Mouse (Mus musculus) CD8-positive naive resting alpha-beta T cell, adult 2 months (primary cell): Measurements from ENCODE around the gene Slc16a6.

Experiments
- DNase-seq, 2 experiments: peaks; one replicate each; pipeline ENCODE4 v3.0.0; 2022; ENCODE audit warnings: low read depth in 2 of 2, low spot score in 2 of 2

Gene Slc16a6

DNA sequence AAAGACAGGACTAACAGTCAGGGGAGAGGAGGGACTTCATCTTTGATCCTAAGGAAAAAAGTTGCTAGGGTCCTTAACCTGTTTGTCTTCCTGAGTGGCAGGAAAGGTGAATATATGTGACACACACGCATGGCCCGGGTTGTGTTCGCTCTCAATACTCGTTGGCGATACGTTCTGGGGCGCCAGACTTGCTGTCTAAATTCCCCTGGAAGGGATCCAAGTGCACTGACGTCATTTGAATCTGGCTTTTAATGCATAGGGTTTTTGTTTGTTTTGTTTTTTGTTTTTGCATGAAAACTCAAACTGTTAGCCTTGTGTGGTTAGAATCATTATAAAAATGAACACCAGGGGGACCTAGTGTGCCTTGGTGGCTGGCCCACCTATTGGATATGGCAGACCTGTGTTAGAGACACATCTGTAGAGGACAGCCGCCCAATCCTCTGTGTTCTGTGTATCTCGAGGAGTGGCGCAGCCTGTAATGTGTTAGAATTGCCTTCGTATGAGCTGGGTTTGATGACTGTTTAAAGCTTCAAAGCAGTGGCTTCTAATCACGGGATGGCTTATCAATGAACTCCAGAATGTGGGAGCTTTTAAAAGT, 27.9 kb downstream of the Slc16a6 start:
- peak in 1 of 2 experiments; percentile 71 for DNase-seq

GRCm38 (mm10) chr11:109444600-109444999, 28.8 kb downstream of the Slc16a6 start:
- peak in 1 of 2 experiments; percentile 48 for DNase-seq

DNA sequence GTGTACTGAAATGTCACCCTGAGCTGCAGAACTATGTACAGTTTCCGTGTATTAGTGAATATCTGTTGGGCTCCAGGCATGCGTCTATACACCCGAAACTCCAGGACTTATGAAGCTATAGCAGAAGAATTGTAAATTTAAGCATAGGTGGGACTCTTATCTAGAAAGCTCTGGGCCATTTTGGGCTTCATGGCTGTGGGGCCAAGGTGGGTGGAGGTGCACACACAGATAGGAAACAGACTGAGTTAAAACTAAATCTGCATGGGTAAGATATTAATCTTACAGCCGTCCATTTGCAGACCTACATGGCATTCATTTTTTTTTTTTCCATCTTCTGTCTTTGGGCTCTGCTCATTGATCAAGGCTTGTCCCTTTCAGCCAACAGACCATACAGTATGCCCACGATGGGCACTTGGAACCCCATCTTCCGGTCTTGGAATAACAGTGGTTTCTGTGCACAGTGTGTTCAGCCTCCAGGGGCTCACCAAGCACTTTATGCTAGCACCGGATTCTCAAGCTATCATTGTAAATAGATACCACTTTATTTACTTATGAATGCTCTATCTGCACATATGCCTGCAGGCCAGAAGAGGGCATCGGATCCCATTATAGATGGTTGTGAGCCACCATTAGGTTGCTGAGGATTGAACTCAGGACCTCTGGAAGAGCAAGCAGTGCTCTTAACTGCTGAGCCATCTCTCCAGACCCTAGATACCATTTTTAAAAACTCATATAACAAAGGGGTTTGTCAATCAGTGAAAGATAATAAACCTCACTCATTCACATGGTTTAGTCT, 29.7 kb downstream of the Slc16a6 start:
- DNase-seq = no peak

GRCm38 (mm10) chr11:109442166-109442730, 31.1 kb downstream of the Slc16a6 start:
- no peak for DNase-seq

DNA sequence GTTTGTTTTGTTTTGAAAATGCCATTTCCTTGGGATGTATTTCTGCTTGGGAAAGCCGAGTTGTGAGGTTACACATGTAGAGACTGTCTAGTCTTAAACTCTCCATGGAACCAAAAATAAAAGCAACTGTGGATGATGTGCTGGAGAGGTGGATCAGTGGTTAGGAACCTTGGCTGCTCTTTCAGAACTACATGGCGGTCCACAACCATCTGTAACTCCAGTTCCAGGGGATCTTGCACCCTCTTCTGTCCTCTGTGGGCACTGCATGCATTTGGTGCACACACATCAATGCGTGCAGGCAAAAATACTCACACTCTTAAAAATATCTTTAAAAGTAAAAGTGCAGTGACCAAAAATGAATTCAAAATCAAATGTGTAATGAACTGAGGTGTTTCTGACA, 32.3 kb downstream of the Slc16a6 start:
- DNase-seq = peak; percentile 33 to 67

DNA sequence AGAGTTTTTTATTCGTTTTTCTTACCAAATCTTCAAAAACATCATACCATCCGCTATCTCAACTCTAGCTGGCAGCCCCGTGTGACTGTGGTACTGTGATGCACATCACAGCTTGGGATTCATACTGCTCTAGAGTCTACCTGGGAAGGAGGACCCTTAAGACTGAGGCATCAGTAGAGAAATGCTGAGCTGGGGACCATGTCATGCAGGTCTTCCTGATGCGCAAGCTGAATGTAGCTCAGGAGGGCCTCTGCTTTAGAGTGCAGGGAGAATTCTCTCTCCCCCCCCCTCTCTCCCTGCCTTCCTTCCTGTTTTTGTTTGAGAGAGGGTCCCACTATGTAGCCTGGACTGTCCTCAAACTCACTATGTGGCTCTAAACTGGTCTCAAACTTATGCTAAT, 32.8 kb downstream of the Slc16a6 start:
- DNase-seq = no peak

- peak; percentile 76 for DNase-seq
Observed at GRCm38 (mm10) chr11:109439829-109440340, 33.5 kb downstream of the Slc16a6 start.

GRCm38 (mm10) chr11:109439209-109439608, 34.2 kb downstream of the Slc16a6 start:
- no peak for DNase-seq

- no peak for DNase-seq
Observed at GRCm38 (mm10) chr11:109436889-109437288, 36.5 kb downstream of the Slc16a6 start.

DNA sequence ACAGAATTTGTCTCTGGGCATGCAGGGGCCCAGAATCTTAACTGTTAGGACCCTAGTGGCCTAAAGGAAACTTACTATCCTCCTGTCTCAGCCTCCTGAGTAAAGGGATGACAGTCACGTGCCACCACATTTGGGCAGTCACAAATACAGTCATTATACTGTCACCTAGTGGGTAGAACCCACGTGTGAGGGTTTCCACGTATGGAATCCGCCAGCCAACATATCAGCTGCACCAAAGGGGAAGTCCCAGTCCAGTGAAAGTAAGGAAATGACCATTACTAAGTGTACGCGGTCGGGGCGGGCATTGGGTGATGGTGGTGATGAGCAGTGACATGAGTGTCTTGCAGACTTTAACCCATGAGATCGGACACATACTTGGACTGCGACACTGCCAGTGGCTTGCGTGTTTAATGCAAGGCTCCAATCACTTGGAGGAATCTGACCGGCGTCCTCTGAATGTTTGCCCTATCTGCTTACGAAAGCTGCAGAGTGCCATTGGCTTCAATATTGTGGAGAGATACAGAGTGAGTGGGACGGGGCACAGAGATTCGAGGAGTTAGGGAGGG, 39.1 kb downstream of the Slc16a6 start:
- no peak for DNase-seq

GRCm38 (mm10) chr11:109427353-109427752, 46.0 kb downstream of the Slc16a6 start:
- no peak for DNase-seq

GRCm38 (mm10) chr11:109426272-109426586, 47.2 kb downstream of the Slc16a6 start:
- no peak for DNase-seq

DNA sequence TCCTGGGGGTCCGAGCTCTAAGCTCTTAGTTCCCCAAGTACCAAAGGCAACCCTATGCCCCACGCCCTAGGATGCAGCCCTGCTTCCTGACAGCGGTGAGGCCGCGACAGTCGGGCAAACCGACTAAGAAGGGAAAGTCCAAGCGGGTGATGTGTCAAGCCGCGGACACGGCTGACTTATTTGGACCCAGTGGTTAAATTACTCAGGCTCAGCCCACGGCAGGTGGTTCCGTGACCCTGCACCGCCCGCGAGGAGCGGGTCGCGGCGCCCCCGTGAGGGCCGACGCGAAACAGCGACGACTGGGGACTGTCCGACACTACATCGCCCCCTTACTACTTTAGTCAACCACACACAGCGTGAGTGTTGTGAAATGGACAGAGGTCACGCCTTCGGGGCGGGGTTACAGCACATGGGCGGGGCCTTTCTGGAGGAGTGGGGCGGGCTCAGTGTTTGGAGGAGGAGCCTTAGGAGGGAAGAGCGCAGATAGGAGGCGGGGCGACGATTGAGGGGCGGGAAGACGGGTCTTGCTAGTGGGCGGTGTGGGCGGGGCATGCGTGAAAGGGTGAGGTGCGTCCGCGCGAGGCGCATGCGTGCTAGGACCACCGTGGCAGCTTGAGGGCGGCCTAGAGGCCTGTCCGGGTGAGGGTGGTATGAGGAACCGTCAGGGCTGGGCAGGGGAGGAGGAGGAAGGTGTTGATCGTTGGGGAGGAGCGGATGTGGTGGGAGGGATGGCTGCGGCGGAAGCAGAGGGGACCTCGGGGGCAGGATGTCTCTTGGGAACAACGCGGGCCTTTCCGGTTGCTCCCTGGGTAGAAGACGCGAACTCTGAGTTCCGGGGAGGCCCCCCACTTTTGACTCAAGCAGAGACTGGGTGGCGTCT, 47.8 kb downstream of the Slc16a6 start, which contains the start of gene Amz2:
TSS of gene Amz2 (plus strand) at position 555 of the 880 bp plus-strand sequence.
- DNase-seq = peak; percentile 99 to 100

GRCm38 (mm10) chr11:109423294-109423693, 50.1 kb downstream of the Slc16a6 start:
- DNase-seq = no peak

GRCm38 (mm10) chr11:109422263-109422662, 51.1 kb downstream of the Slc16a6 start:
- no peak for DNase-seq

- no peak for DNase-seq
Observed at GRCm38 (mm10) chr11:109421205-109421604, 52.2 kb downstream of the Slc16a6 start.

GRCm38 (mm10) chr11:109420567-109420962, 52.8 kb downstream of the Slc16a6 start:
- DNase-seq = peak; percentile 45 to 55

GRCm38 (mm10) chr11:109419961-109420566, 53.3 kb downstream of the Slc16a6 start:
- DNase-seq = peak; percentile 75 to 83

- no peak for DNase-seq
Observed at GRCm38 (mm10) chr11:109419461-109419860, 53.9 kb downstream of the Slc16a6 start.

- no peak for DNase-seq
Observed at GRCm38 (mm10) chr11:109417472-109418040, 55.8 kb downstream of the Slc16a6 start.
